In the genomic region with DNA sequence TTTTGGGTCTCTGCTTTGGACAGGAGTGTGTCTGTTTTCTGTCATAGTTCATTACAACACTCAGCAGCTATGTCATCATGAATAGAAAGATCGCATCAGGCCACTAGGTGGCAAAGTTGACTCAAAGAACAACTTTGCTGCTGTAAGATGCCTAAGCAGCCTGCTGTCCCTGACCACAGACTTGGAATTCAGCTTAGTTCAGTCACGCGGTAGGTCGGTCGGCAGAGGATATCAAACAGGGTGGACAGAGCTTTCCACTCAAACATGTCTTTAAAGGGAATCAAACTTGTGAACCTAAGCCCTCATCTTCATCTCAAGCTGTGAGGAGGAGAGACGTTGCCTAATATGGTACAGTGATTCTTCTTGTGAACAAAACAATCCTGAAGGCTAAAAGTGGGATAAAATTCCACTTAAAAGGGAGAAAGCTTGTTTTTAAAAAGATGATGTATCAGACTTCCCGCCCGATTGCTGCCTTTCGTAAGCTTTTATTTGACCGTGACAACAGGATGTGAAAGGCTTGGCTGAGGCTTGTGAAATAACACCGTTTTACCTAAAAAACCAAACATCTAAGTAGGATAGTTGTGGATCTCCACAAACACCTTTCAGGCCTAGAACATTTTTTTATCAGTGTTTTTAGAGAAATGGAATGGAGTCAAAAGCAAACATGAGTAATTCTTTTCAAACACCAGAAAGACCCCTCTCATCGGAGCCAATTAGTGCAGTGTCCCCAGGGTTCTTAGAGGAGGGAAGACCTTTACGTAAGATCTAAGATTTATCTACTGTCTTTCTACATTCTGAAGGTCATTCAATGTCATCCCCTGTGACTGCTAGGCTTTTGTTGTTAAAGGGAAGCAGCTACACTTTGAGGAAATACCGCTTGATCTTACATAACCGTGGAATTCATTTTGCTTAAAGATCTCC, we compare ENCODE assay signal across 8 mouse cellular contexts.
A peak's percentile ranks its signal among the peaks of the same experiment; 100 is the strongest.
DNase-seq lines count a peak whose midpoint lies in the region; ATAC-seq lines count a peak whose summit lies in the region.

No protein-coding gene starts in this region.

- H3K9me3 ChIP-seq in embryonic facial prominence, embryonic 13.5 days = no peaks in the 10 kb centered on the region
- H3K9me3 ChIP-seq in midbrain, embryonic 15.5 days = no peaks in the 10 kb centered on the region
- H3K9me3 ChIP-seq in stomach, embryonic 14.5 days (ENCODE audit: control insufficient read depth, low read depth, low read length) = no peaks in the 10 kb centered on the region

- intact Hi-C loops in left cerebral cortex, postnatal 36 days (cut with DNase I) = loop anchor here (5.0 kb wide), 1 partner anchor 1680 kb away; no protein-coding TSS in a partner anchor

- no peaks in the 10 kb centered on the region for H3K4me1 ChIP-seq in embryonic facial prominence, embryonic 13.5 days
- no peaks in the 10 kb centered on the region; the same call in 1 of the 2 replicates for H3K4me1 ChIP-seq in midbrain, embryonic 15.5 days
- 0 out of 2 replicates have a peak, but pooled peaks cover 4% of the 10 kb centered on the region for H3K4me1 ChIP-seq in stomach, embryonic 14.5 days (ENCODE audit: control insufficient read depth, insufficient read depth, low read length)

- no peak overlapping the region for H3K4me3 ChIP-seq in embryonic facial prominence, embryonic 13.5 days
- no peak overlapping the region for H3K4me3 ChIP-seq in midbrain, embryonic 15.5 days
- H3K4me3 ChIP-seq in stomach, embryonic 14.5 days (ENCODE audit: low read depth, low read length) = no peak overlapping the region

- H3K27ac ChIP-seq in embryonic facial prominence, embryonic 13.5 days = no peak overlapping the region
- H3K27ac ChIP-seq in midbrain, embryonic 15.5 days = no peak overlapping the region
- peak overlapping the region; percentile 55; the same call in 1 of the 2 replicates for H3K27ac ChIP-seq in stomach, embryonic 14.5 days (ENCODE audit: low read length)

- 0 out of 2 replicates have a peak overlapping the region, but pooled peaks have one; percentile 14 for H3K4me2 ChIP-seq in embryonic facial prominence, embryonic 13.5 days
- peak overlapping the region; percentile 16; the same call in 1 of the 2 replicates for H3K4me2 ChIP-seq in midbrain, embryonic 15.5 days
- H3K4me2 ChIP-seq in stomach, embryonic 14.5 days (replicated peaks; ENCODE audit: low read depth, low read length) = no peak overlapping the region

- H3K36me3 ChIP-seq in embryonic facial prominence, embryonic 13.5 days = no peaks in the 10 kb centered on the region
- H3K36me3 ChIP-seq in midbrain, embryonic 15.5 days (replicated peaks) = no peaks in the 10 kb centered on the region
- no peaks in the 10 kb centered on the region for H3K36me3 ChIP-seq in stomach, embryonic 14.5 days (ENCODE audit: control insufficient read depth, insufficient read depth, low read length)

- peak; percentile 57 for DNase-seq in CD4-positive helper T cell, adult 2 months (ENCODE audit: low read depth, low spot score)
- DNase-seq in adrenal gland, postnatal 14 days = peak; percentile 74
- peak; percentile 79 for DNase-seq in heart, adult 8-10 months (ENCODE audit: low spot score)
- peak; percentile 69 for DNase-seq in kidney, adult 18-20 months
- DNase-seq in left cerebral cortex, postnatal 36 days (ENCODE audit: low spot score in 2 of 2) = peak; percentile 59 to 62

- no peak overlapping the region for H3K9ac ChIP-seq in embryonic facial prominence, embryonic 13.5 days
- H3K9ac ChIP-seq in midbrain, embryonic 15.5 days = no peak overlapping the region
- H3K9ac ChIP-seq in stomach, embryonic 14.5 days (replicated peaks; ENCODE audit: low read depth, low read length) = no peak overlapping the region

- 46% methylated on average over 15 of the region's 15 CpGs for WGBS in embryonic facial prominence, embryonic 13.5 days
- 34% methylated on average over 15 of the region's 15 CpGs for WGBS in midbrain, embryonic 15.5 days
- 29% methylated on average over 15 of the region's 15 CpGs for WGBS in stomach, embryonic 14.5 days

- peak; percentile 26; the same call in 1 of the 2 replicates for ATAC-seq in embryonic facial prominence, embryonic 13.5 days (ENCODE audit: insufficient number of reproducible peaks, insufficient read depth, low FRiP score, low TSS enrichment, low read depth)
- ATAC-seq in midbrain, embryonic 15.5 days (replicated peaks) = peak; percentile 94
- ATAC-seq in stomach, embryonic 14.5 days (ENCODE audit: insufficient number of reproducible peaks, insufficient read depth, low FRiP score, low read depth) = peak; percentile 83; the same call in 1 of the 2 replicates

- H3K27me3 ChIP-seq in embryonic facial prominence, embryonic 13.5 days = no peaks in the 10 kb centered on the region
- no peaks in the 10 kb centered on the region for H3K27me3 ChIP-seq in midbrain, embryonic 15.5 days (replicated peaks)
- H3K27me3 ChIP-seq in stomach, embryonic 14.5 days (ENCODE audit: control insufficient read depth, insufficient read depth, low read length) = no peaks in the 10 kb centered on the region

Comparison
In these comparisons a context has a peak if more than half of its experiments do, and no peak if none do; other contexts are left out.
1. ATAC-seq: peak in every context shown above with its lines; median percentile 94 in midbrain, embryonic 15.5 days; 83 in stomach, embryonic 14.5 days; 26 in embryonic facial prominence, embryonic 13.5 days.